Comparison of ENCODE assay signal across 30 mouse cellular contexts in the genomic region with DNA sequence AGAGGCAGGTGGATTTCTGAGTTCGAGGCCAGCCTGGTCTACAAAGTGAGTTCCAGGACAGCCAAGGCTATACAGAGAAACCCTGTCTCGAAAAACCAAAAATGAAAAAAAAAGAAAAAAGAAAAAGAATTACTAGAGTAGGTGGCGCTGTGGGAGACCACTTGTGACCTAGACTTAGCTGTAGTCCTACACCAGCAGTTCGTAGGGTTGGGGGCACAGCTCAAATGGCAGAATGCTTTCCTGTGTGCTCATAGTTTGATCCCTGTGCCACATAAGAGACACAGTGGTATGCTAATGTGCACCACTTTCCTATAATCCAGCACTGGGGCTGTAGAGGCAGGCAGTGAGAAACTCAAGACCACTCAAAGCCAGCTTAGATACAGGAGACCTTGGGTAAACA. TPM values are rescaled to one million over a fixed set of nuclear protein-coding genes. Genes with fewer than 3 reads are reported as not detected.
DNase-seq lines count a peak whose midpoint lies in the region; TF ChIP-seq lines count a peak whose summit lies in the region.
"Had no signal": no experiment of that assay in that cellular context is flagged by ENCODE, and none has a peak within 500 bp of the region (broad histone marks: within the 10 kb centered on the region; RNA-seq: fewer than 3 reads in every experiment).

No protein-coding gene starts in this region.

- no peaks in the 10 kb centered on the region for H3K9me3 ChIP-seq in MEL (replicated peaks; ENCODE audit: insufficient read depth, low read length)
- H3K9me3 ChIP-seq: forebrain, embryonic 10.5 days; forebrain, embryonic 13.5 days; heart, embryonic 10.5 days; heart, embryonic 13.5 days; hindbrain, embryonic 10.5 days; hindbrain, embryonic 13.5 days; intestine, embryonic 15.5 days had no signal

- peaks cover 4 to 15% of the 10 kb centered on the region in 2 experiments; a peak in 3 of 4 replicates for H3K4me1 ChIP-seq in MEL (ENCODE audit: control insufficient read depth in 1 of 2, insufficient read depth in 2 of 2, low read length in 2 of 2)
- H3K4me1 ChIP-seq: intestine, embryonic 15.5 days had no signal

- TF ChIP-seq POLR2A in MEL (IDR thresholded peaks at IDR 0.05; ENCODE audit: control insufficient read depth in 1 of 2, insufficient read depth in 1 of 2, low read depth in 1 of 2, low read length in 2 of 2, poor library complexity in 1 of 2): no peak

- no peak overlapping the region for H3K4me3 ChIP-seq in MEL (ENCODE audit: control insufficient read depth in 1 of 2, insufficient read depth in 1 of 2, low read depth in 2 of 2, low read length in 2 of 2)
- H3K4me3 ChIP-seq: forebrain, embryonic 10.5 days; forebrain, embryonic 13.5 days; heart, adult 2 months; heart, embryonic 10.5 days; heart, embryonic 13.5 days; hindbrain, embryonic 10.5 days; hindbrain, embryonic 13.5 days; intestine, embryonic 15.5 days had no signal

- DNase-seq in 416B (ENCODE audit: low read depth) (peak; percentile 40), A20 (ENCODE audit: low read depth, low spot score) (peak; percentile 26), MEL (ENCODE audit: low read depth, low spot score) (peak; percentile 37)
- no peak for DNase-seq in cerebellum, postnatal 14 days
- DNase-seq in c-Kit-positive CD71-positive TER-119-positive erythroid progenitor cells, embryonic 14.5 days (ENCODE audit: low spot score): no peak
- no peak for DNase-seq in adrenal gland, postnatal 14 days
- DNase-seq: adrenal gland, postnatal 10 days; B cell, adult 2 months; cerebellum, adult 11-12 months; cerebellum, adult 9-10 months; cerebellum, postnatal 25 days; gastrocnemius, postnatal 10 days; gastrocnemius, postnatal 36 days; heart, adult 2 months; heart, postnatal 36 days; kidney, adult 11 months had no signal

- no peak overlapping the region for H3K9ac ChIP-seq in MEL (ENCODE audit: control insufficient read depth, low read depth, low read length, poor library complexity, severe bottlenecking)
- H3K9ac ChIP-seq: forebrain, embryonic 13.5 days; heart, embryonic 13.5 days; hindbrain, embryonic 13.5 days; intestine, embryonic 15.5 days had no signal

- H3K36me3 ChIP-seq in MEL (ENCODE audit: control insufficient read depth in 1 of 2, insufficient read depth in 2 of 2, low read length in 2 of 2): peaks cover 13 to 20% of the 10 kb centered on the region in 2 experiments
- H3K36me3 ChIP-seq: hindbrain, embryonic 13.5 days had no signal

- H3K27me3 ChIP-seq in MEL (ENCODE audit: control insufficient read depth in 1 of 2, insufficient read depth in 2 of 2, low read length in 2 of 2): no peaks in the 10 kb centered on the region
- H3K27me3 ChIP-seq: forebrain, embryonic 13.5 days; intestine, embryonic 15.5 days; Patski had no signal

- no peaks in the 10 kb centered on the region; the same call in 1 of the 2 replicates for H3K79me2 ChIP-seq in MEL (ENCODE audit: control insufficient read depth, insufficient read depth, low read length, poor library complexity)

- no peak for TF ChIP-seq RAD21 in MEL (IDR thresholded peaks at IDR 0.05; ENCODE audit: low read depth, low read length)

- TF ChIP-seq CTCF in MEL (IDR thresholded peaks at IDR 0.05 in 2 of 3, conservative IDR thresholded peaks at IDR 0.05 in 1 of 3; ENCODE audit: control insufficient read depth in 1 of 3, insufficient read depth in 1 of 3, low read depth in 2 of 3, low read length in 3 of 3, poor library complexity in 1 of 3, severe bottlenecking in 1 of 3): 0 out of 6 replicates have a peak, but pooled peaks of 1 of the 3 experiments have one; percentile 1

- no peak overlapping the region for H3K27ac ChIP-seq in MEL (ENCODE audit: control insufficient read depth, low read depth, low read length)
- H3K27ac ChIP-seq: forebrain, embryonic 10.5 days; forebrain, embryonic 13.5 days; heart, adult 2 months; heart, embryonic 10.5 days; heart, embryonic 13.5 days; hindbrain, embryonic 10.5 days; hindbrain, embryonic 13.5 days; intestine, embryonic 15.5 days had no signal

- no peak for TF ChIP-seq EP300 in MEL (IDR thresholded peaks at IDR 0.05; ENCODE audit: low read depth in 1 of 2, low read length in 2 of 2)

TF ChIP-seq in MEL, 35 proteins besides CTCF, POLR2A, EP300 and RAD21:
- no peak for TF ChIP-seq HCFC1 (IDR thresholded peaks at IDR 0.05; ENCODE audit: low read depth, low read length)
- no peak for TF ChIP-seq MXI1 (IDR thresholded peaks at IDR 0.05; ENCODE audit: low read depth, low read length)
- no peak for TF ChIP-seq ZKSCAN1 (IDR thresholded peaks at IDR 0.05; ENCODE audit: low read depth, low read length)
- TF ChIP-seq MAZ (IDR thresholded peaks at IDR 0.05; ENCODE audit: low read depth, low read length): no peak
- TF ChIP-seq E2F4 (IDR thresholded peaks at IDR 0.05; ENCODE audit: borderline replicate concordance, low read depth, low read length): no peak
- TF ChIP-seq USF1 (IDR thresholded peaks at IDR 0.05; ENCODE audit: low read depth, low read length): no peak
- no peak for TF ChIP-seq TAL1 (IDR thresholded peaks at IDR 0.05; ENCODE audit: low read length)
- no peak for TF ChIP-seq POLR2AphosphoS2 (IDR thresholded peaks at IDR 0.05; ENCODE audit: low read length)
- TF ChIP-seq ZMIZ1 (IDR thresholded peaks at IDR 0.05; ENCODE audit: low read depth, low read length): peak; percentile 29; the same call in 1 of the 2 replicates
- TF ChIP-seq JUND (IDR thresholded peaks at IDR 0.05; ENCODE audit: low read depth, low read length): no peak
- TF ChIP-seq BHLHE40 (IDR thresholded peaks at IDR 0.05; ENCODE audit: borderline replicate concordance, low read depth, low read length): no peak
- no peak for TF ChIP-seq MYB (IDR thresholded peaks at IDR 0.05; ENCODE audit: low read depth, low read length)
- TF ChIP-seq ZNF384 (IDR thresholded peaks at IDR 0.05; ENCODE audit: low read depth, low read length): peak; percentile 54; the same call in 1 of the 2 replicates
- TF ChIP-seq KAT2A (conservative IDR thresholded peaks at IDR 0.05; ENCODE audit: low read depth, low read length): no peak

RNA-seq across cellular contexts. Expression of gene Tuba1c, which starts 9.6 kb away (rescaled TPM):
- total RNA-seq in MEL (2012; rRNA removed): 163 and 201 TPM in 2 replicates
- 100 to 1,000 TPM in 1 of 2 experiments, not detected in 1; 129 TPM for polyA plus RNA-seq in MEL (2012; ENCODE audit: insufficient read depth in 1 of 2, insufficient read length in 2 of 2, low read depth in 1 of 2, low replicate concordance in 2 of 2, missing spikeins in 1 of 2)
- total RNA-seq in adrenal gland, postnatal 14 days (2021): 200 and 223 TPM in 2 replicates

RNA-seq across cellular contexts. Expression of gene Prph, which starts 15.7 kb away (rescaled TPM):
- not detected in 2 replicates for total RNA-seq in MEL (2012; rRNA removed)
- not detected for polyA plus RNA-seq in MEL (2012; ENCODE audit: insufficient read depth in 1 of 2, insufficient read length in 2 of 2, low read depth in 1 of 2, low replicate concordance in 2 of 2, missing spikeins in 1 of 2)
- 6.5 and 25.2 TPM in 2 replicates for total RNA-seq in adrenal gland, postnatal 14 days (2021)
- total RNA-seq: common myeloid progenitor, adult 5-6 weeks; granulocyte monocyte progenitor cell, adult 5-6 weeks had no signal

RNA-seq across cellular contexts. Expression of gene Troap, which starts 35.1 kb away (rescaled TPM):
- 24.3 and 25.8 TPM in 2 replicates for total RNA-seq in MEL (2012; rRNA removed)
- 10 to 100 TPM in 1 of 2 experiments, not detected in 1; 70.2 TPM for polyA plus RNA-seq in MEL (2012; ENCODE audit: insufficient read depth in 1 of 2, insufficient read length in 2 of 2, low read depth in 1 of 2, low replicate concordance in 2 of 2, missing spikeins in 1 of 2)
- 6.3 and 6.9 TPM in 2 replicates for total RNA-seq in adrenal gland, postnatal 14 days (2021)
- total RNA-seq: adrenal gland, adult 18-20 months had no signal

RNA-seq across cellular contexts. Expression of gene C1ql4, which starts 48.3 kb away (rescaled TPM):
- total RNA-seq in MEL (2012; rRNA removed): 0.15 TPM in 1 of 2 replicates, not detected in the other
- under 1 TPM in 1 of 2 experiments, not detected in 1; 0.08 TPM for polyA plus RNA-seq in MEL (2012; ENCODE audit: insufficient read depth in 1 of 2, insufficient read length in 2 of 2, low read depth in 1 of 2, low replicate concordance in 2 of 2, missing spikeins in 1 of 2)
- total RNA-seq in adrenal gland, postnatal 14 days (2021): not detected in 2 replicates
- total RNA-seq: adrenal gland, adult 18-20 months; common myeloid progenitor, adult 5-6 weeks; gastrocnemius, adult 18-20 months; gastrocnemius, postnatal 10 days; gastrocnemius, postnatal 36 days; granulocyte monocyte progenitor cell, adult 5-6 weeks; heart, adult 2 months; heart, postnatal 36 days had no signal
- polyA plus RNA-seq: forebrain, embryonic 13.5 days; forebrain, embryonic 16.5 days; heart, adult 2 months had no signal

RNA-seq across cellular contexts. Expression of gene Dnajc22, which starts 53.7 kb away (rescaled TPM):
- total RNA-seq in MEL (2012; rRNA removed): 3.2 TPM in 2 replicates
- 1 to 10 TPM in 1 of 2 experiments, not detected in 1; 5.3 TPM for polyA plus RNA-seq in MEL (2012; ENCODE audit: insufficient read depth in 1 of 2, insufficient read length in 2 of 2, low read depth in 1 of 2, low replicate concordance in 2 of 2, missing spikeins in 1 of 2)
- 7.1 and 13.9 TPM in 2 replicates for total RNA-seq in adrenal gland, postnatal 14 days (2021)
- total RNA-seq: common myeloid progenitor, adult 5-6 weeks; granulocyte monocyte progenitor cell, adult 5-6 weeks had no signal
- polyA plus RNA-seq: embryonic facial prominence, embryonic 14.5 days had no signal

Comparison
In these comparisons a context has a peak if more than half of its experiments do, and no peak if none do; other contexts are left out.
1. DNase-seq: peak in 416B (single experiment), A20 (single experiment) and MEL (single experiment); none in cerebellum, postnatal 14 days (0 of 2), c-Kit-positive CD71-positive TER-119-positive erythroid progenitor cells, embryonic 14.5 days (single experiment) and adrenal gland, postnatal 14 days (single experiment).